15 mouse cellular contexts compared by ENCODE assay signal in the genomic region with DNA sequence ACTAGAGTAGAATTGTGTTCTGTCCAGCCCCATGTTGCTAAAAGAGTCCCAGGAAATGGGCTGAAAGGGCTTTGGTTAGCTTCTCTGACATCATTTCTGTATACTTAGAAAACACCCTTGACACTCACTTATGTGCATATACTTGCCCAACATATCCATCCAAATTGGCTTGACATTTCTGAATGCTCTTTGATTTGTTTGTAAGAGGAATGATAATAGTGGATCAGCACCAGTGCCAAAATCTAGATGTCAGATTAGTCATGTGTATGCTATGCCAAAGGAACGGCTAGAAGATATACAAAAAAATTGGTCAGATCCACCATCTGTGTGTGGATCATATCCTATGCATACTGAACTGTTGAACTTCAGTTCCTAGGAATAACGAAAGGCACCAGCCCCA.
"Had no signal": no experiment of that assay in that cellular context is flagged by ENCODE, and none has a peak within 500 bp of the region (broad histone marks: within the 10 kb centered on the region; RNA-seq: fewer than 3 reads in every experiment).

No protein-coding gene starts in this region.

- DNase-seq: cerebellum, adult 9-10 months; cerebellum, adult 9-11 months; cerebellum, postnatal 10 days; cerebellum, postnatal 14 days; cerebellum, postnatal 25 days; cerebellum, postnatal 36 days; embryo, embryonic 11 days; forebrain, postnatal 0 days; gastrocnemius, adult 2 months; gastrocnemius, postnatal 10 days; gastrocnemius, postnatal 14 days; gastrocnemius, postnatal 36 days; heart, adult 11 months; heart, adult 18-20 months; heart, adult 2 months had no signal
